Mouse (Mus musculus) CH12.LX (cell line): ENCODE data around the gene Plscr2. TPM values are rescaled to one million over a fixed set of nuclear protein-coding genes. Genes with fewer than 3 reads are reported as not detected.

Source experiments
- DNase-seq: peaks from one replicate; pipeline ENCODE4 v3.0.0-alpha.2; 2013; ENCODE audit errors: extremely low read depth
- H3K27ac ChIP-seq: 2 replicates; pipeline ENCODE4 v1.5.1; 2012; ENCODE audit warnings: low read depth, mild to moderate bottlenecking, control low read depth, moderate library complexity; ENCODE audit not compliant: insufficient read depth
- H3K27me3 ChIP-seq: replicated peaks from 2 replicates; pipeline ENCODE3; 2012; ENCODE audit warnings: inconsistent platforms
- H3K36me3 ChIP-seq, 2 experiments: replicated peaks in 1 of 2; 2 replicates each; pipeline versions ENCODE3 to v1.6.1; 2012; ENCODE audit warnings: inconsistent platforms in 1 of 2, low read length in 1 of 2, mild to moderate bottlenecking in 1 of 2, mixed read lengths in 1 of 2, moderate library complexity in 1 of 2; ENCODE audit not compliant: control insufficient read depth in 1 of 2, insufficient read depth in 1 of 2
- H3K4me1 ChIP-seq, 2 experiments: 2 replicates each; pipeline ENCODE4 v1.6.1; 2012; ENCODE audit warnings: inconsistent platforms in 1 of 2, moderate library complexity in 1 of 2; ENCODE audit not compliant: insufficient read depth in 2 of 2, control insufficient read depth in 1 of 2
- H3K4me2 ChIP-seq: 2 replicates; pipeline ENCODE4 v1.6.1; 2012; ENCODE audit warnings: low read depth, mild to moderate bottlenecking, control low read depth; ENCODE audit not compliant: poor library complexity, insufficient read depth, severe bottlenecking
- H3K4me3 ChIP-seq, 3 experiments: fragments of 150-350 bp in 1 of 3; sonication (generic) in 1 of 3; replicated peaks in 1 of 3; 2 replicates each; pipeline versions ENCODE3 to v1.5.1; 2011 to 2012; ENCODE audit warnings: low read depth in 2 of 3, low read length in 2 of 3, mild to moderate bottlenecking in 2 of 3, moderate library complexity in 2 of 3, control low read depth in 1 of 3, improper control_type of control experiment in 1 of 3, inconsistent platforms in 1 of 3, mixed read lengths in 1 of 3; ENCODE audit not compliant: poor library complexity in 1 of 3
- H3K79me2 ChIP-seq: replicated peaks from 2 replicates; pipeline ENCODE4 v1.6.1; 2012; ENCODE audit warnings: mild to moderate bottlenecking, moderate library complexity; ENCODE audit not compliant: control insufficient read depth, poor library complexity, insufficient read depth, severe bottlenecking; ENCODE audit errors: extremely low read depth
- H3K9ac ChIP-seq: 2 replicates; pipeline ENCODE4 v1.6.1; 2012; ENCODE audit warnings: low read depth, mild to moderate bottlenecking, control low read depth, moderate library complexity; ENCODE audit not compliant: insufficient read depth
- H3K9me3 ChIP-seq: replicated peaks from 2 replicates; pipeline ENCODE3; 2012; ENCODE audit warnings: low read length, inconsistent platforms, mixed read lengths
- BHLHE40 ChIP-seq: IDR thresholded peaks from 2 replicates; pipeline ENCODE4 v1.6.1; 2011; ENCODE audit warnings: mild to moderate bottlenecking, low read depth, low read length, improper control_type of control experiment
- CHD1 ChIP-seq: IDR thresholded peaks from 2 replicates; pipeline ENCODE4 v1.6.1; 2012; ENCODE audit warnings: low read depth, low read length, improper control_type of control experiment, inconsistent platforms
- CHD2 ChIP-seq: IDR thresholded peaks from 2 replicates; pipeline ENCODE4 v1.6.1; 2011; ENCODE audit warnings: low read length, improper control_type of control experiment
- CTCF ChIP-seq, 2 experiments: IDR thresholded peaks in 1 of 2; conservative IDR thresholded peaks in 1 of 2; 2 replicates each; pipeline ENCODE4 v1.5.1; 2011 to 2012; ENCODE audit warnings: low read depth in 2 of 2, low read length in 2 of 2, improper control_type of control experiment in 1 of 2, inconsistent platforms in 1 of 2, mild to moderate bottlenecking in 1 of 2, moderate library complexity in 1 of 2
- E2F4 ChIP-seq: IDR thresholded peaks from 2 replicates; pipeline ENCODE4 v1.6.1; 2011; ENCODE audit warnings: low read depth, low read length, improper control_type of control experiment; ENCODE audit not compliant: insufficient replicate concordance
- ELF1 ChIP-seq: IDR thresholded peaks from 2 replicates; pipeline ENCODE4 v1.6.1; 2014; ENCODE audit warnings: low read depth, mild to moderate bottlenecking, inconsistent platforms, low read length, improper control_type of control experiment
- EP300 ChIP-seq: IDR thresholded peaks from 2 replicates; pipeline ENCODE4 v1.6.1; 2011; ENCODE audit warnings: low read length, improper control_type of control experiment
- ETS1 ChIP-seq: conservative IDR thresholded peaks from 2 replicates; pipeline ENCODE4 v1.6.1; 2012; ENCODE audit warnings: low read depth, mild to moderate bottlenecking, inconsistent platforms, low read length, improper control_type of control experiment, moderate library complexity
- GABPA ChIP-seq: IDR thresholded peaks from 2 replicates; pipeline ENCODE4 v1.6.1; 2012; ENCODE audit warnings: low read depth, low read length, improper control_type of control experiment, inconsistent platforms; ENCODE audit not compliant: insufficient replicate concordance
- HCFC1 ChIP-seq: IDR thresholded peaks from 2 replicates; pipeline ENCODE4 v1.6.1; 2012; ENCODE audit warnings: low read depth, mild to moderate bottlenecking, inconsistent platforms, low read length, improper control_type of control experiment
- IRF4 ChIP-seq: IDR thresholded peaks from 2 replicates; pipeline ENCODE4 v1.6.1; 2014; ENCODE audit warnings: low read depth, mild to moderate bottlenecking, inconsistent platforms, low read length, improper control_type of control experiment
- KAT2A ChIP-seq: IDR thresholded peaks from 2 replicates; pipeline ENCODE4 v1.6.1; 2012; ENCODE audit warnings: low read length, improper control_type of control experiment, inconsistent platforms; ENCODE audit not compliant: insufficient replicate concordance
- MAFK ChIP-seq: IDR thresholded peaks from 2 replicates; pipeline ENCODE4 v1.6.1; 2011; ENCODE audit warnings: low read length, improper control_type of control experiment; ENCODE audit not compliant: insufficient replicate concordance
- MAX ChIP-seq: IDR thresholded peaks from 2 replicates; pipeline ENCODE4 v1.6.1; 2011; ENCODE audit warnings: low read length, improper control_type of control experiment
- MAZ ChIP-seq: IDR thresholded peaks from 2 replicates; pipeline ENCODE4 v1.6.1; 2012; ENCODE audit warnings: low read depth, mild to moderate bottlenecking, inconsistent platforms, low read length, improper control_type of control experiment, moderate library complexity
- MEF2A ChIP-seq: IDR thresholded peaks from 2 replicates; pipeline ENCODE4 v1.6.1; 2014; ENCODE audit warnings: low read depth, mild to moderate bottlenecking, inconsistent platforms, low read length, improper control_type of control experiment, borderline replicate concordance
- MXI1 ChIP-seq: IDR thresholded peaks from 2 replicates; pipeline ENCODE4 v1.6.1; 2011; ENCODE audit warnings: mild to moderate bottlenecking, low read depth, low read length, improper control_type of control experiment
- MYC ChIP-seq: IDR thresholded peaks from 2 replicates; pipeline ENCODE4 v1.6.1; 2011; ENCODE audit warnings: low read depth, mild to moderate bottlenecking, improper control_type of control experiment, low read length
- NELFE ChIP-seq: IDR thresholded peaks from 2 replicates; pipeline ENCODE4 v1.6.1; 2011; ENCODE audit warnings: low read depth, low read length, improper control_type of control experiment
- PAX5 ChIP-seq: IDR thresholded peaks from 2 replicates; pipeline ENCODE4 v1.6.1; 2012; ENCODE audit warnings: low read length, inconsistent platforms, mixed read lengths
- POLR2A ChIP-seq: IDR thresholded peaks from 2 replicates; pipeline ENCODE4 v1.6.1; 2011; ENCODE audit warnings: low read depth, mild to moderate bottlenecking, improper control_type of control experiment, low read length
- POLR2AphosphoS2 ChIP-seq: IDR thresholded peaks from 2 replicates; pipeline ENCODE4 v1.6.1; 2011; ENCODE audit warnings: low read depth, low read length, improper control_type of control experiment
- RCOR1 ChIP-seq: conservative IDR thresholded peaks from 2 replicates; pipeline ENCODE4 v1.6.1; 2012; ENCODE audit warnings: low read depth, mild to moderate bottlenecking, inconsistent platforms, low read length, improper control_type of control experiment
- SIN3A ChIP-seq: IDR thresholded peaks from 2 replicates; pipeline ENCODE4 v1.6.1; 2012; ENCODE audit warnings: low read length, improper control_type of control experiment, inconsistent platforms
- TBP ChIP-seq: conservative IDR thresholded peaks from 2 replicates; pipeline ENCODE4 v1.6.1; 2011; ENCODE audit warnings: low read depth, low read length, improper control_type of control experiment
- TCF12 ChIP-seq: IDR thresholded peaks from 2 replicates; pipeline ENCODE4 v1.6.1; 2014; ENCODE audit warnings: low read depth, mild to moderate bottlenecking, inconsistent platforms, low read length, improper control_type of control experiment
- UBTF ChIP-seq: IDR thresholded peaks from 2 replicates; pipeline ENCODE4 v1.6.1; 2012; ENCODE audit warnings: low read depth, mild to moderate bottlenecking, inconsistent platforms, low read length, improper control_type of control experiment, moderate library complexity
- USF2 ChIP-seq: conservative IDR thresholded peaks from 2 replicates; pipeline ENCODE4 v1.6.1; 2011; ENCODE audit warnings: low read depth, low read length, improper control_type of control experiment
- ZKSCAN1 ChIP-seq: IDR thresholded peaks from 2 replicates; pipeline ENCODE4 v1.6.1; 2012; ENCODE audit warnings: low read depth, inconsistent platforms, low read length, improper control_type of control experiment, borderline replicate concordance
- ZMIZ1 ChIP-seq: IDR thresholded peaks from 2 replicates; pipeline ENCODE4 v1.6.1; 2012; ENCODE audit warnings: low read depth, mild to moderate bottlenecking, inconsistent platforms, low read length, improper control_type of control experiment
- ZNF384 ChIP-seq: IDR thresholded peaks from 2 replicates; pipeline ENCODE4 v1.6.1; 2012; ENCODE audit warnings: low read depth, low read length, improper control_type of control experiment, inconsistent platforms
- dilution Hi-C: fragments of 300-500 bp; cut with MboI; formaldehyde crosslinking; loops from 2 replicates; pipeline ENCODE4 v1.14.3; 2020; ENCODE audit warnings: low sequenced_read_pairs; ENCODE audit not compliant: extremely low pct_unique_long_range_greater_than_20kb, extremely low pct_ligation_motif_present
- in situ Hi-C: fragments of 300-500 bp; cut with MboI; formaldehyde crosslinking; loops from 3 replicates; pipeline ENCODE4 v1.14.3; 2019; ENCODE audit warnings: low sequenced_read_pairs, low pct_ligation_motif_present, low pct_unique_long_range_greater_than_20kb, mixed read lengths
- polyA plus RNA-seq: library from polyadenylated mRNA; unstranded; fragments of >175 nt; gene quantifications from 2 replicates; pipeline ENCODE4 v1.2.1, GENCODE M21; 2012; ENCODE audit warnings: low read depth; ENCODE audit not compliant: insufficient read length
- total RNA-seq, 2 experiments: library from RNA; depleted of rRNA; stranded (reverse); fragments of 300-350 nt in 1 of 2; fragments of >200 nt in 1 of 2; gene quantifications; 2 replicates each; pipeline ENCODE4 v1.2.3; 2012 to 2014

The Plscr2 gene
- total and polyA plus RNA-seq, 3 experiments = 0.91 to 1.4 (median 0.95) TPM

DNA sequence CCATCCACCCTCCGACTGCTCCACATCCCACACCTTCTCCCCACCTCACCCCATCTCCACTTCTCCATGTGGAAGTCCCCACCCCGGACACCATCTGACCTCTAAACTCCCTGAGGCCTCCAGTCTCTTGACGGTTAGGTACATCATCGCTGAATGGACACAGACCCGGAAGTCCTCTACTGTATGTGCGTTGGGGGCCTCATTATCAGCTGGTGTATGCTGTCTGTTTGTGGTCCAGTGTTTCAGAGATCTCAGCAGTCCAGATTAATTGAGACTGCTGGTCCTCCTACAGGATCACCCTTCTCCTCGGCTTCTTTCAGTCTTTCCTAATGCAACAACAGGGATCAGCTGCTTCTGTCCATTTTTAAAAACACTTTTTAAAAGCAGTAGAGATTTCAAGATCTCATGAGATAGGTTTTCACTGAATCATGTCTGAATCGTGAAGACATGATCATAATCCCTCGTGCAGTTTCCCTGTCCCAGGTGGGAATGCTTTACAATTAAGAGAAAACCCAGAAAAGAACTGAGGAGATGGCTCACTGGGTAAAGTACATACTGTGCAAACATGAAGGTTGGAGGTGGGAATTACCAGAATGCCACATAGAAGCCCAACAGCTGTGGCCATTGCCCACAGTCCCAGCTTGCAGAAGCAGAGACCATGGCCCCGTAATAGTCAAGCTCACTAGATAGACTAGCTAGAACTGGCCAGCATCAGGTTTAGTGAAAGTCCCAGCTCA lies 21.6 kb upstream of the Plscr2 start:
- Histone ChIP-seq H3K36me3 (peaks cover 13 to 36% of the 10 kb centered on the region in 2 experiments), H3K9ac (peak overlapping the region; percentile 100), H3K4me2 (peak overlapping the region; percentile 100), H3K4me3 (peak overlapping the region; percentile 64 to 91 (median 84)), H3K4me1 (peaks cover 0 to 21% of the 10 kb centered on the region in 2 experiments; a peak in 2 of 4 replicates), H3K9me3 (no peaks in the 10 kb centered on the region), H3K27me3 (no peaks in the 10 kb centered on the region), H3K79me2 (peaks cover 53% of the 10 kb centered on the region), H3K27ac (peak overlapping the region; percentile 96)
- in situ Hi-C loops = no loop called here
- DNase-seq = peak; percentile 57
- peak; percentile 59; the same call in 1 of the 2 replicates for TF ChIP-seq IRF4
- TF ChIP-seq MXI1 = peak; percentile 71
- TF ChIP-seq POLR2A = peak; percentile 3
- no peak for TF ChIP-seq PAX5
- TF ChIP-seq USF2 = no peak
- TF ChIP-seq ZNF384 = 0 out of 2 replicates have a peak, but pooled peaks have one; percentile 10
- peak; percentile 46; the same call in 1 of the 2 replicates for TF ChIP-seq NELFE
- peak; percentile 49 for TF ChIP-seq BHLHE40
- no peak for TF ChIP-seq ZKSCAN1
- TF ChIP-seq POLR2AphosphoS2 = peak; percentile 80
- TF ChIP-seq MAFK = peak; percentile 19; the same call in 1 of the 2 replicates
- TF ChIP-seq E2F4 = no peak
- peak; percentile 80 for TF ChIP-seq MAZ
- peak; percentile 40; the same call in 1 of the 2 replicates for TF ChIP-seq HCFC1
- TF ChIP-seq MAX = 0 out of 2 replicates have a peak, but pooled peaks have one; percentile 51
- peak; percentile 67; the same call in 1 of the 2 replicates for TF ChIP-seq UBTF
- 0 out of 2 replicates have a peak, but pooled peaks have one; percentile 17 for TF ChIP-seq MYC
- TF ChIP-seq CHD2 = peak; percentile 24; the same call in 1 of the 2 replicates
- peak; percentile 60 for TF ChIP-seq ZMIZ1
- peak; percentile 95 for TF ChIP-seq TCF12
- TF ChIP-seq MEF2A = peak; percentile 44
- TF ChIP-seq KAT2A = 0 out of 2 replicates have a peak, but pooled peaks have one; percentile 50
- TF ChIP-seq RCOR1 = peak; percentile 76
- peak; percentile 89 for TF ChIP-seq SIN3A
- TF ChIP-seq GABPA = no peak
- peak; percentile 90 for TF ChIP-seq TBP
- no peak for TF ChIP-seq CTCF (conservative IDR thresholded peaks at IDR 0.05 in 1 of 2, IDR thresholded peaks at IDR 0.05 in 1 of 2; ENCODE audit: low read depth in 2 of 2, low read length in 2 of 2)
- peak; percentile 96 for TF ChIP-seq CHD1
- peak; percentile 76 for TF ChIP-seq ETS1
- peak; percentile 94 for TF ChIP-seq ELF1
- 0 out of 2 replicates have a peak, but pooled peaks have one; percentile 18 for TF ChIP-seq EP300
- dilution Hi-C loops = no loop called here
